Mouse (Mus musculus): Measurements from ENCODE around the gene Myrf. TPM values are rescaled to one million over a fixed set of nuclear protein-coding genes. Genes with fewer than 3 reads are reported as not detected.
A peak's percentile ranks its signal among the peaks of the same experiment; 100 is the strongest.

The Myrf gene
- polyA plus RNA-seq, 1 experiment from 2014 or later = 26.3 TPM

- Histone ChIP-seq H3K4me1 (replicated peaks; ENCODE audit: control insufficient read depth, insufficient read depth, low read length) (peaks cover 24% of the 10 kb centered on the region), H3K4me3 (ENCODE audit: low read depth, low read length) (peak overlapping the region; percentile 55), H3K27me3 (replicated peaks; ENCODE audit: control insufficient read depth, insufficient read depth, low read length) (no peaks in the 10 kb centered on the region), H3K9me3 (ENCODE audit: control insufficient read depth, low read length) (no peaks in the 10 kb centered on the region), H3K36me3 (ENCODE audit: control insufficient read depth, insufficient read depth, low read length) (no peaks in the 10 kb centered on the region), H3K27ac (ENCODE audit: low read depth) (peak overlapping the region; percentile 57), H3K4me2 (ENCODE audit: low read length) (peak overlapping the region; percentile 66), H3K9ac (ENCODE audit: low read length) (peak overlapping the region; percentile 67; the same call in 1 of the 2 replicates)
- 20% methylated on average over 2 of the region's 2 CpGs for WGBS
- ATAC-seq (replicated peaks; ENCODE audit: low FRiP score, low TSS enrichment, low read depth) = no peak
- DNase-seq (ENCODE audit: low spot score) = no peak
Measured at GRCm38 (mm10) chr19:10239419-10239818, 1.1 kb downstream of the Myrf start.

GRCm38 (mm10) chr19:10238477-10238876 lies 2.1 kb downstream of the Myrf start:
- 0 out of 2 replicates have a peak, but pooled peaks cover 3% of the 10 kb centered on the region for H3K36me3 ChIP-seq (ENCODE audit: control insufficient read depth, insufficient read depth, low read length)
- 27% methylated on average over 3 of the region's 3 CpGs for WGBS
- H3K9ac ChIP-seq (ENCODE audit: low read length) = no peak overlapping the region
- H3K4me2 ChIP-seq (ENCODE audit: low read length) = peak overlapping the region; percentile 66
- no peaks in the 10 kb centered on the region for H3K27me3 ChIP-seq (replicated peaks; ENCODE audit: control insufficient read depth, insufficient read depth, low read length)
- H3K4me3 ChIP-seq (ENCODE audit: low read depth, low read length) = no peak overlapping the region
- no peaks in the 10 kb centered on the region for H3K9me3 ChIP-seq (ENCODE audit: control insufficient read depth, low read length)
- no peak for DNase-seq (ENCODE audit: low spot score)
- 0 out of 2 replicates have a peak, but pooled peaks have one; percentile 15 for ATAC-seq (replicated peaks; ENCODE audit: low FRiP score, low TSS enrichment, low read depth)
- H3K27ac ChIP-seq (ENCODE audit: low read depth) = peak overlapping the region; percentile 60
- H3K4me1 ChIP-seq (replicated peaks; ENCODE audit: control insufficient read depth, insufficient read depth, low read length) = peaks cover 24% of the 10 kb centered on the region

- Histone ChIP-seq H3K4me1 (replicated peaks; ENCODE audit: control insufficient read depth, insufficient read depth, low read length) (peaks cover 38% of the 10 kb centered on the region), H3K27me3 (replicated peaks; ENCODE audit: control insufficient read depth, insufficient read depth, low read length) (no peaks in the 10 kb centered on the region), H3K9me3 (ENCODE audit: control insufficient read depth, low read length) (no peaks in the 10 kb centered on the region), H3K4me3 (ENCODE audit: low read depth, low read length) (no peak overlapping the region), H3K4me2 (ENCODE audit: low read length) (peak overlapping the region; percentile 16), H3K27ac (ENCODE audit: low read depth) (0 out of 2 replicates have a peak overlapping the region, but pooled peaks have one; percentile 29), H3K36me3 (ENCODE audit: control insufficient read depth, insufficient read depth, low read length) (0 out of 2 replicates have a peak, but pooled peaks cover 3% of the 10 kb centered on the region), H3K9ac (ENCODE audit: low read length) (no peak overlapping the region)
- 63% methylated on average over 9 of the region's 9 CpGs for WGBS
- ATAC-seq (replicated peaks; ENCODE audit: low FRiP score, low TSS enrichment, low read depth) (peak; percentile 65), DNase-seq (ENCODE audit: low spot score) (peak; percentile 65)
Measured at GRCm38 (mm10) chr19:10235784-10236565, 4.6 kb downstream of the Myrf start.

- Histone ChIP-seq H3K9ac (ENCODE audit: low read length) (no peak overlapping the region), H3K4me1 (replicated peaks; ENCODE audit: control insufficient read depth, insufficient read depth, low read length) (peaks cover 28% of the 10 kb centered on the region), H3K4me3 (ENCODE audit: low read depth, low read length) (no peak overlapping the region), H3K27ac (ENCODE audit: low read depth) (no peak overlapping the region), H3K36me3 (ENCODE audit: control insufficient read depth, insufficient read depth, low read length) (peaks cover 15% of the 10 kb centered on the region; the same call in 1 of the 2 replicates), H3K27me3 (replicated peaks; ENCODE audit: control insufficient read depth, insufficient read depth, low read length) (no peaks in the 10 kb centered on the region), H3K4me2 (ENCODE audit: low read length) (no peak overlapping the region), H3K9me3 (ENCODE audit: control insufficient read depth, low read length) (no peaks in the 10 kb centered on the region)
- no peak for DNase-seq (ENCODE audit: low spot score)
- WGBS = 39% methylated on average over 9 of the region's 9 CpGs
- ATAC-seq (replicated peaks; ENCODE audit: low FRiP score, low TSS enrichment, low read depth) = no peak
Measured at GRCm38 (mm10) chr19:10232327-10233017, 8.1 kb downstream of the Myrf start.

- ATAC-seq (replicated peaks; ENCODE audit: low FRiP score, low TSS enrichment, low read depth) (no peak), DNase-seq (ENCODE audit: low spot score) (no peak)
- Histone ChIP-seq H3K4me1 (replicated peaks; ENCODE audit: control insufficient read depth, insufficient read depth, low read length) (peaks cover 28% of the 10 kb centered on the region), H3K9me3 (ENCODE audit: control insufficient read depth, low read length) (no peaks in the 10 kb centered on the region), H3K9ac (ENCODE audit: low read length) (no peak overlapping the region), H3K27me3 (replicated peaks; ENCODE audit: control insufficient read depth, insufficient read depth, low read length) (no peaks in the 10 kb centered on the region), H3K4me3 (ENCODE audit: low read depth, low read length) (no peak overlapping the region), H3K36me3 (ENCODE audit: control insufficient read depth, insufficient read depth, low read length) (peaks cover 15% of the 10 kb centered on the region; the same call in 1 of the 2 replicates), H3K27ac (ENCODE audit: low read depth) (peak overlapping the region; percentile 69; the same call in 1 of the 2 replicates), H3K4me2 (ENCODE audit: low read length) (no peak overlapping the region)
- 24% methylated on average over 5 of the region's 5 CpGs for WGBS
Measured at GRCm38 (mm10) chr19:10231871-10232270, 8.7 kb downstream of the Myrf start.

- ATAC-seq (replicated peaks; ENCODE audit: low FRiP score, low TSS enrichment, low read depth) = peak; percentile 25; the same call in 1 of the 2 replicates
- no peak for DNase-seq (ENCODE audit: low spot score)
- Histone ChIP-seq H3K27ac (ENCODE audit: low read depth) (no peak overlapping the region), H3K4me2 (ENCODE audit: low read length) (no peak overlapping the region), H3K9ac (ENCODE audit: low read length) (no peak overlapping the region), H3K27me3 (replicated peaks; ENCODE audit: control insufficient read depth, insufficient read depth, low read length) (no peaks in the 10 kb centered on the region), H3K4me1 (replicated peaks; ENCODE audit: control insufficient read depth, insufficient read depth, low read length) (peaks cover 28% of the 10 kb centered on the region), H3K9me3 (ENCODE audit: control insufficient read depth, low read length) (no peaks in the 10 kb centered on the region), H3K36me3 (ENCODE audit: control insufficient read depth, insufficient read depth, low read length) (peaks cover 15% of the 10 kb centered on the region; the same call in 1 of the 2 replicates), H3K4me3 (ENCODE audit: low read depth, low read length) (no peak overlapping the region)
- WGBS = 11% methylated on average over 7 of the region's 7 CpGs
Measured at GRCm38 (mm10) chr19:10231016-10231415, 9.5 kb downstream of the Myrf start.

- no peaks in the 10 kb centered on the region for H3K27me3 ChIP-seq (replicated peaks; ENCODE audit: control insufficient read depth, insufficient read depth, low read length)
- no peak overlapping the region for H3K4me3 ChIP-seq (ENCODE audit: low read depth, low read length)
- ATAC-seq (replicated peaks; ENCODE audit: low FRiP score, low TSS enrichment, low read depth) = no peak
- H3K27ac ChIP-seq (ENCODE audit: low read depth) = no peak overlapping the region
- H3K4me1 ChIP-seq (replicated peaks; ENCODE audit: control insufficient read depth, insufficient read depth, low read length) = peaks cover 45% of the 10 kb centered on the region
- WGBS = 51% methylated on average over 4 of the region's 4 CpGs
- H3K4me2 ChIP-seq (ENCODE audit: low read length) = no peak overlapping the region
- H3K9ac ChIP-seq (ENCODE audit: low read length) = no peak overlapping the region
- no peak for DNase-seq (ENCODE audit: low spot score)
- peaks cover 15% of the 10 kb centered on the region; the same call in 1 of the 2 replicates for H3K36me3 ChIP-seq (ENCODE audit: control insufficient read depth, insufficient read depth, low read length)
- H3K9me3 ChIP-seq (ENCODE audit: control insufficient read depth, low read length) = no peaks in the 10 kb centered on the region
Measured at GRCm38 (mm10) chr19:10225767-10226166, 14.8 kb downstream of the Myrf start.

GRCm38 (mm10) chr19:10224637-10225453 lies 15.7 kb downstream of the Myrf start:
- H3K4me1 ChIP-seq (replicated peaks; ENCODE audit: control insufficient read depth, insufficient read depth, low read length) = peaks cover 38% of the 10 kb centered on the region
- H3K4me3 ChIP-seq (ENCODE audit: low read depth, low read length) = 0 out of 2 replicates have a peak overlapping the region, but pooled peaks have one; percentile 11
- H3K27ac ChIP-seq (ENCODE audit: low read depth) = peak overlapping the region; percentile 70
- DNase-seq (ENCODE audit: low spot score) (no peak), ATAC-seq (replicated peaks; ENCODE audit: low FRiP score, low TSS enrichment, low read depth) (0 out of 2 replicates have a peak, but pooled peaks have one; percentile 3)
- H3K27me3 ChIP-seq (replicated peaks; ENCODE audit: control insufficient read depth, insufficient read depth, low read length) = no peaks in the 10 kb centered on the region
- peak overlapping the region; percentile 43 for H3K4me2 ChIP-seq (ENCODE audit: low read length)
- 12% methylated on average over 26 of the region's 26 CpGs for WGBS
- H3K9ac ChIP-seq (ENCODE audit: low read length) = no peak overlapping the region
- no peaks in the 10 kb centered on the region for H3K9me3 ChIP-seq (ENCODE audit: control insufficient read depth, low read length)
- peaks cover 18% of the 10 kb centered on the region; the same call in 1 of the 2 replicates for H3K36me3 ChIP-seq (ENCODE audit: control insufficient read depth, insufficient read depth, low read length)

Measured in intestine, embryonic 14.5 days (tissue).